Mouse (Mus musculus): ENCODE data around the gene Itpka.
"Not testable (repeated sequence)": the region's sequence is repeated elsewhere in the genome, so short reads cannot be mapped to it uniquely, and the experiment has no call there.

DNA sequence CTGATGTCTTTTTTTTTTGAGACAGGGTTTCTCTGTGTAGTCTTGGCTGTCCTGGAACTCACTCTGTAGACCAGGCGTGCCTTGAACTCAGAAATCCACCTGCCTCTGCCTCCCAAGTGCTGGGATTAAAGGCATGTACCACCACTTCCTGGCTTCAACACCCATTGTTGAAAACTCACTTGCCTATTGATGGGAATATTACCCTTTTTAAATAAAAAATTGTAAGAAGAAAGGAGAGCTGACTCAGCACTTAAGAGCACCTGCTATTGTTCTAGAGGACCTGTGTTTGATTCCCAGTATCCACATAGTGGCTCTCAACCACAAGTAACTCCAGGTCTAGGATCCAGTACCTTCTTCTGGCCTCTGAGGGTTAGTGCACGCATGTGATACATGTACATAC lies 26.3 kb upstream of the Itpka start:
- TF ChIP-seq CTCF (IDR thresholded peaks at IDR 0.05; ENCODE audit: insufficient read depth, low read length); POLR2A (IDR thresholded peaks at IDR 0.05; ENCODE audit: borderline replicate concordance, extremely low read depth, low read depth, low read length): not testable (repeated sequence)
